Mouse (Mus musculus): Measurements from ENCODE around the gene Ush2a.

DNA sequence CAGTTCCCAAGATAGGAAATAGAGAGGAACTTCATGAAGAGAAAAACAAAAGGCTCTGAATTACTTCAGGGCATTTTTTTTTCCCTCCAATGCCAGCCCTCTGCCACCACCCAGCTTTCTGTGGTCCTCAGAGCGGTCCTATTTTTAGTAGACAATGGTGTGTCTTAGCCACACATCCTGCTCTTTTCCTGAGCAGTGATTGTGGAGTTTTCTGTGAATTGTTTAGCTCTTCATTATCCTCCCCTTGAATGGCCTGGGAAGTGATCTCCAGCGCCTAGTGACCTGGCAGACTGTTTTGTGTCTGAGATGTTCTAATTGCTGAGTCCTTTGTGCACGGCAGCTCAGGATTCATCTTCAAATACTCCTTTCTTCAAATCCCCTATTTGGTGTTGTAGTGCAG is 397.3 kb downstream of the Ush2a start:
- TF ChIP-seq POLR2A (IDR thresholded peaks at IDR 0.05; ENCODE audit: control insufficient read depth, low read depth, low read length), result no peak
- no peak for TF ChIP-seq CTCF (IDR thresholded peaks at IDR 0.05; ENCODE audit: control insufficient read depth, insufficient read depth, insufficient replicate concordance, low read depth, low read length)
